ENCODE assay signal across 8 mouse cellular contexts in the genomic region with DNA sequence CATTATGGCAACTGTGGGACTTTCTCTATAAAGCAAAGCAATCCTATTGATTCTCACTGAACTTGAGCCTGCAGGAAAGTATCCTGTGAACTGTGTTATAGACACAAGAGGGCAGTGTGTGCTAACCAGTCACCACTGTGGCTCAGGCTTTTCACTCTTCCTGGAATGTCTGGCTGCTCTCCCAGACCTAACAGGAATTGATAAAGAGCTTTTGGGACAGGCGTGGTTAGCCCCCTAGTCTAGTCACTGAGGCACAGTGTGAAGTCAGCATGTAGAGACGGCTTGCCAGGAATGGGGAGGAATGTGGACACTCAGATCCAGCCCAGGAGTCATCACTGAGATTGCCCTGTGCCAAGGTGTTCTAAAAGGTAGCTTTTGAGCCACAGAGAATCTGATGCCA. TPM values are rescaled to one million over a fixed set of nuclear protein-coding genes. Genes with fewer than 3 reads are reported as not detected.
DNase-seq lines count a peak whose midpoint lies in the region; ATAC-seq lines count a peak whose summit lies in the region.

No protein-coding gene starts in this region.

- H3K9me3 ChIP-seq in limb, embryonic 11.5 days (ENCODE audit: control insufficient read depth, low read length), result no peaks in the 10 kb centered on the region; the same call in 1 of the 2 replicates
- H3K9me3 ChIP-seq in limb, embryonic 10.5 days (replicated peaks), result no peaks in the 10 kb centered on the region
- no peaks in the 10 kb centered on the region for H3K9me3 ChIP-seq in hindbrain, embryonic 13.5 days

- H3K27me3 ChIP-seq in limb, embryonic 11.5 days (ENCODE audit: control insufficient read depth, insufficient read depth, low read length), result no peaks in the 10 kb centered on the region
- no peaks in the 10 kb centered on the region for H3K27me3 ChIP-seq in limb, embryonic 10.5 days (ENCODE audit: low read depth, poor library complexity, severe bottlenecking)
- H3K27me3 ChIP-seq in hindbrain, embryonic 13.5 days, result no peaks in the 10 kb centered on the region

- peak; percentile 62; the same call in 1 of the 2 replicates for ATAC-seq in limb, embryonic 11.5 days (ENCODE audit: insufficient number of reproducible peaks, low FRiP score, low TSS enrichment, low read depth)
- ATAC-seq in hindbrain, embryonic 13.5 days (ENCODE audit: low FRiP score), result peak; percentile 89

- no peak overlapping the region for H3K9ac ChIP-seq in limb, embryonic 11.5 days (ENCODE audit: low read length)
- H3K9ac ChIP-seq in hindbrain, embryonic 13.5 days, result no peak overlapping the region

- no peak overlapping the region for H3K4me2 ChIP-seq in limb, embryonic 11.5 days (ENCODE audit: low read depth, severe bottlenecking)
- no peak overlapping the region for H3K4me2 ChIP-seq in hindbrain, embryonic 13.5 days

- no peak overlapping the region for H3K27ac ChIP-seq in limb, embryonic 11.5 days (replicated peaks; ENCODE audit: low read depth, low read length)
- no peak overlapping the region for H3K27ac ChIP-seq in limb, embryonic 10.5 days
- H3K27ac ChIP-seq in hindbrain, embryonic 13.5 days, result no peak overlapping the region

- DNase-seq in limb, embryonic 11.5 days (ENCODE audit: low spot score), result peak; percentile 54
- no peak for DNase-seq in limb, embryonic 10.5 days (ENCODE audit: low spot score)
- DNase-seq in cerebellum, postnatal 14 days, result peak; percentile 80 to 82
- peak; percentile 33 to 44 for DNase-seq in frontal cortex, postnatal 25 days (ENCODE audit: low spot score in 2 of 2)
- peak; percentile 60 to 72 for DNase-seq in layer of hippocampus, postnatal 10 days (ENCODE audit: low spot score in 2 of 2)
- peak; percentile 79 for DNase-seq in lung, postnatal 14 days
- DNase-seq in retina, postnatal 7 days (ENCODE audit: low read depth, low spot score), result peak; percentile 66

- WGBS in limb, embryonic 11.5 days, result 12% methylated on average over 2 of the region's 2 CpGs
- 17% methylated on average over 2 of the region's 2 CpGs for WGBS in limb, embryonic 10.5 days
- 7% methylated on average over 2 of the region's 2 CpGs for WGBS in hindbrain, embryonic 13.5 days

- H3K4me1 ChIP-seq in limb, embryonic 11.5 days (ENCODE audit: control insufficient read depth, insufficient read depth, low read length), result no peaks in the 10 kb centered on the region
- no peaks in the 10 kb centered on the region for H3K4me1 ChIP-seq in limb, embryonic 10.5 days
- 0 out of 2 replicates have a peak, but pooled peaks cover 3% of the 10 kb centered on the region for H3K4me1 ChIP-seq in hindbrain, embryonic 13.5 days (replicated peaks)

- no peaks in the 10 kb centered on the region for H3K36me3 ChIP-seq in limb, embryonic 11.5 days (ENCODE audit: control insufficient read depth, insufficient read depth, low read length)
- no peaks in the 10 kb centered on the region for H3K36me3 ChIP-seq in limb, embryonic 10.5 days
- H3K36me3 ChIP-seq in hindbrain, embryonic 13.5 days, result no peaks in the 10 kb centered on the region

- no peak overlapping the region for H3K4me3 ChIP-seq in limb, embryonic 11.5 days (ENCODE audit: low read depth, low read length)
- H3K4me3 ChIP-seq in limb, embryonic 10.5 days, result no peak overlapping the region
- no peak overlapping the region for H3K4me3 ChIP-seq in hindbrain, embryonic 13.5 days

RNA-seq across cellular contexts. Expression of a gene that starts 16.4 kb away (rescaled TPM):
- polyA plus RNA-seq in limb, embryonic 11.5 days (2014; fragmentation: Nextera tagmentation; extraction: Ambion mirVana), result not detected in 2 replicates
- not detected in 2 replicates for polyA plus RNA-seq in limb, embryonic 10.5 days (2016; fragmentation: Nextera tagmentation; extraction: Ambion mirVana)
- polyA plus RNA-seq in hindbrain, embryonic 13.5 days (2015; fragmentation: Nextera tagmentation; extraction: Ambion mirVana), result not detected in 2 replicates
- not detected for total RNA-seq in layer of hippocampus, postnatal 10 days (2021)

RNA-seq across cellular contexts. Expression of a gene that starts 19.2 kb away (rescaled TPM):
- not detected in 2 replicates for polyA plus RNA-seq in limb, embryonic 11.5 days (2014; fragmentation: Nextera tagmentation; extraction: Ambion mirVana)
- polyA plus RNA-seq in limb, embryonic 10.5 days (2016; fragmentation: Nextera tagmentation; extraction: Ambion mirVana), result 0.25 TPM in 1 of 2 replicates, not detected in the other
- not detected in 2 replicates for polyA plus RNA-seq in hindbrain, embryonic 13.5 days (2015; fragmentation: Nextera tagmentation; extraction: Ambion mirVana)
- not detected for total RNA-seq in layer of hippocampus, postnatal 10 days (2021)

RNA-seq across cellular contexts. Expression of a gene that starts 51.9 kb away (rescaled TPM):
- polyA plus RNA-seq in limb, embryonic 11.5 days (2014; fragmentation: Nextera tagmentation; extraction: Ambion mirVana), result 39.8 and 42.1 TPM in 2 replicates
- 26.9 and 30.5 TPM in 2 replicates for polyA plus RNA-seq in limb, embryonic 10.5 days (2016; fragmentation: Nextera tagmentation; extraction: Ambion mirVana)
- 28.7 and 32.6 TPM in 2 replicates for polyA plus RNA-seq in hindbrain, embryonic 13.5 days (2015; fragmentation: Nextera tagmentation; extraction: Ambion mirVana)
- 10 to 100 TPM; 80.2 to 85.8 TPM for total RNA-seq in layer of hippocampus, postnatal 10 days (2021)
